Mouse (Mus musculus) intestine, embryonic 16.5 days (tissue): ENCODE results near the gene Psmd3. TPM values are rescaled to one million over a fixed set of nuclear protein-coding genes. Genes with fewer than 3 reads are reported as not detected.
"Not testable (repeated sequence)": the region's sequence is repeated elsewhere in the genome, so short reads cannot be mapped to it uniquely, and the experiment has no call there.

Experiments
- ATAC-seq: fragments of 200-750 bp; cut with Nextera tagmentation; 2 replicates; pipeline ENCODE4 v1.8.0; 2017; ENCODE audit warnings: moderate TSS enrichment, moderate library complexity
- H3K27ac ChIP-seq: fragments of 300-500 bp; sonication (generic); 2 replicates; pipeline ENCODE4 v1.5.1; 2014; ENCODE audit warnings: mild to moderate bottlenecking, low read length
- H3K27me3 ChIP-seq: fragments of 300-500 bp; sonication (generic); replicated peaks from 2 replicates; pipeline ENCODE4 v1.6.1; 2014; ENCODE audit warnings: low read length, control low read depth, mixed read lengths; ENCODE audit not compliant: control insufficient read depth, insufficient read depth
- H3K36me3 ChIP-seq: fragments of 300-500 bp; sonication (generic); 2 replicates; pipeline ENCODE4 v1.6.1; 2014; ENCODE audit warnings: low read length, control low read depth; ENCODE audit not compliant: control insufficient read depth, insufficient read depth
- H3K4me1 ChIP-seq: fragments of 300-500 bp; sonication (generic); 2 replicates; pipeline ENCODE4 v1.6.1; 2014; ENCODE audit warnings: low read length, control low read depth, mixed read lengths; ENCODE audit not compliant: control insufficient read depth, insufficient read depth
- H3K4me2 ChIP-seq: fragments of 300-500 bp; sonication (generic); 2 replicates; pipeline ENCODE4 v1.6.1; 2014; ENCODE audit warnings: low read depth, low read length, control low read depth
- H3K4me3 ChIP-seq: fragments of 300-500 bp; sonication (generic); 2 replicates; pipeline ENCODE4 v1.5.1; 2014; ENCODE audit warnings: mild to moderate bottlenecking, low read length
- H3K9ac ChIP-seq: fragments of 300-500 bp; sonication (generic); 2 replicates; pipeline ENCODE4 v1.6.1; 2014; ENCODE audit warnings: low read depth, low read length
- H3K9me3 ChIP-seq: fragments of 300-500 bp; sonication (generic); 2 replicates; pipeline ENCODE4 v1.6.1; 2016; ENCODE audit warnings: low read length, control low read depth; ENCODE audit not compliant: control insufficient read depth
- WGBS: fragments of 180-500 bp; shearing (Covaris S2); extraction: QIAGEN DNeasy Blood & Tissue Kit; methylation state at CpG from one replicate; pipeline ENCODE4 v1.1.7; 2014; 5-methylcytosine and 5-hydroxymethylcytosine counted together
- polyA plus RNA-seq: library from polyadenylated mRNA; unstranded; fragments of >200 nt; fragmentation: Nextera tagmentation; extraction: Ambion mirVana; gene quantifications from 2 replicates; pipeline ENCODE4 v1.2.1, GENCODE M21; 2015

Gene Psmd3
- polyA plus RNA-seq, 1 experiment from 2014 or later = 181 TPM

- no peaks in the 10 kb centered on the region for H3K36me3 ChIP-seq
- no peaks in the 10 kb centered on the region for H3K4me1 ChIP-seq
- no peak within 1 kb of the TSS for H3K4me2 ChIP-seq
- ATAC-seq = no peak
- no peaks in the 10 kb centered on the region for H3K9me3 ChIP-seq
- H3K9ac ChIP-seq = no peak within 1 kb of the TSS
- no peak within 1 kb of the TSS for H3K4me3 ChIP-seq
- 0 out of 2 replicates have a peak, but pooled peaks cover 3% of the 10 kb centered on the region for H3K27me3 ChIP-seq
- H3K27ac ChIP-seq = no peak within 1 kb of the TSS
- WGBS = 20% methylated on average over 4 of the region's 4 CpGs
Measured at GRCm38 (mm10) chr11:98664091-98664490, 18.3 kb upstream of the Psmd3 start, which contains the start of gene Gsdma. Gene Gsdma, plus strand, starts transcription at chr11:98664351.

GRCm38 (mm10) chr11:98668984-98669383 is 13.4 kb upstream of the Psmd3 start:
- no peaks in the 10 kb centered on the region for H3K4me1 ChIP-seq
- no peak overlapping the region for H3K4me3 ChIP-seq
- ATAC-seq = no peak
- no peaks in the 10 kb centered on the region for H3K9me3 ChIP-seq
- 0 out of 2 replicates have a peak, but pooled peaks cover 3% of the 10 kb centered on the region for H3K27me3 ChIP-seq
- H3K4me2 ChIP-seq = no peak overlapping the region
- no peak overlapping the region for H3K9ac ChIP-seq
- H3K36me3 ChIP-seq = no peaks in the 10 kb centered on the region
- no peak overlapping the region for H3K27ac ChIP-seq
- 35% methylated on average over 2 of the region's 2 CpGs for WGBS

GRCm38 (mm10) chr11:98671284-98671815 is 11.0 kb upstream of the Psmd3 start:
- H3K27ac ChIP-seq = no peak overlapping the region
- no peak overlapping the region for H3K4me3 ChIP-seq
- H3K27me3 ChIP-seq = 0 out of 2 replicates have a peak, but pooled peaks cover 3% of the 10 kb centered on the region
- WGBS = 68% methylated on average over 3 of the region's 3 CpGs
- no peak for ATAC-seq
- no peaks in the 10 kb centered on the region for H3K4me1 ChIP-seq
- no peaks in the 10 kb centered on the region for H3K9me3 ChIP-seq
- no peak overlapping the region for H3K4me2 ChIP-seq
- H3K9ac ChIP-seq = no peak overlapping the region
- H3K36me3 ChIP-seq = no peaks in the 10 kb centered on the region

- no peaks in the 10 kb centered on the region for H3K27me3 ChIP-seq
- H3K9ac ChIP-seq = no peak overlapping the region
- H3K4me2 ChIP-seq = no peak overlapping the region
- ATAC-seq = no peak
- H3K36me3 ChIP-seq = no peaks in the 10 kb centered on the region
- H3K4me1 ChIP-seq = no peaks in the 10 kb centered on the region
- no peak overlapping the region for H3K27ac ChIP-seq
- no peaks in the 10 kb centered on the region for H3K9me3 ChIP-seq
- 63% methylated on average over 5 of the region's 5 CpGs for WGBS
- no peak overlapping the region for H3K4me3 ChIP-seq
Measured at GRCm38 (mm10) chr11:98671857-98672256, 10.5 kb upstream of the Psmd3 start.

- H3K27ac ChIP-seq = no peak overlapping the region
- WGBS = 79% methylated on average over 5 of the region's 5 CpGs
- no peaks in the 10 kb centered on the region for H3K4me1 ChIP-seq
- no peak overlapping the region for H3K4me3 ChIP-seq
- H3K9ac ChIP-seq = no peak overlapping the region
- no peaks in the 10 kb centered on the region for H3K27me3 ChIP-seq
- no peaks in the 10 kb centered on the region for H3K36me3 ChIP-seq
- H3K4me2 ChIP-seq = no peak overlapping the region
- ATAC-seq = no peak
- H3K9me3 ChIP-seq = no peaks in the 10 kb centered on the region
Measured at GRCm38 (mm10) chr11:98672482-98672881, 9.9 kb upstream of the Psmd3 start.

- ATAC-seq = peak; percentile 67
- not testable (repeated sequence) for H3K36me3 ChIP-seq, H3K27ac ChIP-seq, H3K9ac ChIP-seq, H3K4me2 ChIP-seq, H3K4me3 ChIP-seq, H3K27me3 ChIP-seq, H3K4me1 ChIP-seq, H3K9me3 ChIP-seq
- 2% methylated on average over 6 of the region's 7 CpGs for WGBS
Measured at GRCm38 (mm10) chr11:98673136-98673535, 9.2 kb upstream of the Psmd3 start.

- Histone ChIP-seq H3K9ac (no peak overlapping the region), H3K4me1 (no peaks in the 10 kb centered on the region; the same call in 1 of the 2 replicates), H3K4me2 (no peak overlapping the region), H3K36me3 (no peaks in the 10 kb centered on the region), H3K9me3 (no peaks in the 10 kb centered on the region), H3K27ac (no peak overlapping the region), H3K4me3 (no peak overlapping the region), H3K27me3 (no peaks in the 10 kb centered on the region)
- WGBS = 34% methylated on average over 7 of the region's 7 CpGs
- no peak for ATAC-seq
Measured at GRCm38 (mm10) chr11:98675829-98676363, 6.5 kb upstream of the Psmd3 start.

- Histone ChIP-seq H3K4me1 (peaks cover 3% of the 10 kb centered on the region; the same call in 1 of the 2 replicates), H3K9ac (no peak overlapping the region), H3K4me3 (no peak overlapping the region), H3K27ac (peak overlapping the region; percentile 59; the same call in 1 of the 2 replicates), H3K36me3 (no peaks in the 10 kb centered on the region), H3K27me3 (no peaks in the 10 kb centered on the region), H3K4me2 (no peak overlapping the region), H3K9me3 (no peaks in the 10 kb centered on the region)
- 96% methylated on average over 1 of the region's 1 CpGs for WGBS
- no peak for ATAC-seq
Measured at GRCm38 (mm10) chr11:98680023-98680422, 2.3 kb upstream of the Psmd3 start.

GRCm38 (mm10) chr11:98680595-98680994 is 1.8 kb upstream of the Psmd3 start:
- WGBS = 89% methylated on average over 4 of the region's 4 CpGs
- not testable (repeated sequence) for ATAC-seq

GRCm38 (mm10) chr11:98681186-98681585 is 1.2 kb upstream of the Psmd3 start:
- H3K9ac ChIP-seq = no peak overlapping the region
- H3K4me3 ChIP-seq = no peak overlapping the region
- H3K9me3 ChIP-seq = no peaks in the 10 kb centered on the region
- H3K27me3 ChIP-seq = no peaks in the 10 kb centered on the region
- H3K27ac ChIP-seq = no peak overlapping the region
- peaks cover 4% of the 10 kb centered on the region; the same call in 1 of the 2 replicates for H3K36me3 ChIP-seq
- H3K4me2 ChIP-seq = no peak overlapping the region
- no peak for ATAC-seq
- 78% methylated on average over 4 of the region's 4 CpGs for whole genome bisulfite sequencing
- peaks cover 3% of the 10 kb centered on the region; the same call in 1 of the 2 replicates for H3K4me1 ChIP-seq

More at GRCm38 (mm10) chr11:98680595-98680994, 1.8 kb upstream of the Psmd3 start:
- H3K9ac ChIP-seq, H3K9me3 ChIP-seq, H3K27me3 ChIP-seq, H3K4me3 ChIP-seq, H3K27ac ChIP-seq, H3K36me3 ChIP-seq, H3K4me1 ChIP-seq, H3K4me2 ChIP-seq: not testable (repeated sequence)
